ENCODE assay signal across 31 mouse cellular contexts in genomic region chr4:132501639-132502038, GRCm38 (mm10).
"Had no signal": no experiment of that assay in that cellular context is flagged by ENCODE, and none has a peak within 500 bp of the region (broad histone marks: within the 10 kb centered on the region; RNA-seq: fewer than 3 reads in every experiment).

No protein-coding gene starts in this region.

- H3K27ac ChIP-seq: limb, embryonic 10.5 days; limb, embryonic 12.5 days; limb, embryonic 13.5 days; limb, embryonic 15.5 days; liver, embryonic 12.5 days; liver, embryonic 14.5 days; liver, embryonic 15.5 days; lung, embryonic 15.5 days; macrophage; midbrain, embryonic 10.5 days; midbrain, embryonic 12.5 days; midbrain, embryonic 13.5 days; midbrain, embryonic 15.5 days; neural tube, embryonic 12.5 days; neural tube, embryonic 13.5 days had no signal

- H3K4me1 ChIP-seq: limb, embryonic 10.5 days; limb, embryonic 12.5 days; limb, embryonic 13.5 days; midbrain, embryonic 13.5 days; midbrain, embryonic 15.5 days; neural tube, embryonic 12.5 days; neural tube, embryonic 13.5 days had no signal

- H3K4me3 ChIP-seq: limb, embryonic 10.5 days; limb, embryonic 12.5 days; limb, embryonic 13.5 days; limb, embryonic 15.5 days; liver, embryonic 12.5 days; liver, embryonic 13.5 days; liver, embryonic 15.5 days; lung, embryonic 15.5 days; megakaryocyte, embryonic 14.5 days; midbrain, embryonic 10.5 days; midbrain, embryonic 12.5 days; midbrain, embryonic 13.5 days; midbrain, embryonic 15.5 days; myocyte; neural tube, embryonic 12.5 days; neural tube, embryonic 13.5 days had no signal

- H3K9ac ChIP-seq: limb, embryonic 12.5 days; limb, embryonic 13.5 days; limb, embryonic 15.5 days; liver, embryonic 12.5 days; liver, embryonic 13.5 days; liver, embryonic 14.5 days; liver, embryonic 15.5 days; liver, postnatal 0 days; lung, embryonic 14.5 days; lung, embryonic 15.5 days; midbrain, embryonic 12.5 days; midbrain, embryonic 13.5 days; midbrain, embryonic 15.5 days; neural tube, embryonic 12.5 days; neural tube, embryonic 13.5 days had no signal

- ATAC-seq: liver, embryonic 12.5 days; liver, postnatal 0 days; lung, postnatal 0 days; midbrain, embryonic 13.5 days; midbrain, embryonic 15.5 days; midbrain, embryonic 16.5 days had no signal

- H3K27me3 ChIP-seq: limb, embryonic 12.5 days; limb, embryonic 13.5 days; limb, embryonic 15.5 days; liver, embryonic 12.5 days; liver, embryonic 13.5 days; liver, embryonic 15.5 days; lung, embryonic 15.5 days; megakaryocyte, embryonic 14.5 days; midbrain, embryonic 12.5 days; midbrain, embryonic 13.5 days; midbrain, embryonic 15.5 days; neural tube, embryonic 12.5 days; neural tube, embryonic 13.5 days had no signal

- H3K9me3 ChIP-seq: limb, embryonic 10.5 days; limb, embryonic 12.5 days; limb, embryonic 13.5 days; limb, embryonic 15.5 days; liver, embryonic 12.5 days; liver, embryonic 13.5 days; liver, embryonic 15.5 days; lung, embryonic 15.5 days; megakaryocyte, embryonic 14.5 days; midbrain, embryonic 10.5 days; midbrain, embryonic 12.5 days; midbrain, embryonic 13.5 days; midbrain, embryonic 15.5 days; neural tube, embryonic 12.5 days; neural tube, embryonic 13.5 days had no signal

- H3K36me3 ChIP-seq: midbrain, embryonic 15.5 days had no signal

- DNase-seq: left cerebral cortex, postnatal 4 days; liver; liver, embryonic 13.5 days; liver, postnatal 0 days; lung, adult 18-20 months; lung, adult 2 months; lung, embryonic 14.5 days; lung, postnatal 10 days; lung, postnatal 14 days; lung, postnatal 36 days; lung, postnatal 4 days; midbrain, embryonic 14.5 days had no signal
